Mouse (Mus musculus): Measurements from ENCODE around the gene Pde10a.

DNA sequence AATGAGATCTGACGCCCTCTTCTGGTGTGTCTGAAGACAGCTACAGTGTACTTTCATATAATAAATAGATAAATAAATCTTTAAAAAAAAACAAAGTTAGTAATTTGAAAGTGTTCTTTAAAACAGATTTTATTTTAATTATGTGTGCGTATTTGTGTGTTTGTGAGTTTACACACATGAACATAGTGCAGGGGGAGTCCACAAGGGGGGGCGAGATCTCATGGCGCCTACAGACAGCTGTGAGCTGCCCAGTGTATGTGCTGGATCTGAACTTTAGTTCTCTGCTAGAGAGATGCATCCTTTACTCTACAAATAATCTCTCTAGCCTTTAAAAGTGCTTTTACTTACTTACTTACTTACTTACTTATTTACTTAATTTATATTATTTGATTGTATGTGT lies 23.6 kb downstream of the Pde10a start:
- TF ChIP-seq CTCF (IDR thresholded peaks at IDR 0.05; ENCODE audit: low read depth, low read length) (no peak), POLR2A (IDR thresholded peaks at IDR 0.05; ENCODE audit: borderline replicate concordance, low read depth, low read length) (no peak)
